ENCODE assay signal across 1 mouse cellular context in the genomic region with DNA sequence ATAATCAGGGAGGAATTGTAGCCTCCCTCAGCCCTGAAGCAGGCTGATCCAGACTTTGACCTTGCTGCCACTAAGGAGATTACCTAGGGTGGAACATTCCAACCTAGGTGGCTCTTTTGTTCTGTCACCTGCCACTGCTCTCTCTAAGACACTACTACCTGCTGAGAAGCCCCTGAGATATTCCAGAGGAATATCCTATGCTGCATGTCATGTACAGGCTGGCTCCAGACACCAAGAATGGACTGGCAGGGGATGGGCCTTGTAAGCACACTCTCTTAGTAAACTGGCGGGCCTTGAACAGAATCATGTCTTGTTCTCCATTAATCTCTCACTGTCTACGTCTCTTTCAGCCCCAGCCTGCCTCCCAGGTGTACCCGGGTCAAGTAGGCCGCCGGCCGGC. TPM values are rescaled to one million over a fixed set of nuclear protein-coding genes. Genes with fewer than 3 reads are reported as not detected.
"Had no signal": no experiment of that assay in that cellular context is flagged by ENCODE, and none has a peak within 500 bp of the region (broad histone marks: within the 10 kb centered on the region; RNA-seq: fewer than 3 reads in every experiment).

No protein-coding gene starts in this region.

RNA-seq across cellular contexts. Expression of a gene that starts 11.7 kb away (rescaled TPM):
- total RNA-seq: neutrophil, adult 5-6 weeks had no signal

RNA-seq across cellular contexts. Expression of a gene that starts 43.1 kb away (rescaled TPM):
- total RNA-seq: neutrophil, adult 5-6 weeks had no signal
